Mouse (Mus musculus) embryo, embryonic 11.5 days (tissue): ENCODE measurements at regions not wholly inside any gene's neighbourhood (a gene's known extent, or its start where the extent isn't known, plus 50 kb on each side); places are given as distances from the start of the nearest gene placed in this dataset.

Source experiments
- DNase-seq: peaks from one replicate; pipeline ENCODE4 v3.0.0-alpha.2; 2012; ENCODE audit warnings: low read depth, low spot score

- no peak for DNase-seq
These were observed 70.2 kb upstream of the Il15 start for GRCm38 (mm10) chr8:82473266-82473665.

DNA sequence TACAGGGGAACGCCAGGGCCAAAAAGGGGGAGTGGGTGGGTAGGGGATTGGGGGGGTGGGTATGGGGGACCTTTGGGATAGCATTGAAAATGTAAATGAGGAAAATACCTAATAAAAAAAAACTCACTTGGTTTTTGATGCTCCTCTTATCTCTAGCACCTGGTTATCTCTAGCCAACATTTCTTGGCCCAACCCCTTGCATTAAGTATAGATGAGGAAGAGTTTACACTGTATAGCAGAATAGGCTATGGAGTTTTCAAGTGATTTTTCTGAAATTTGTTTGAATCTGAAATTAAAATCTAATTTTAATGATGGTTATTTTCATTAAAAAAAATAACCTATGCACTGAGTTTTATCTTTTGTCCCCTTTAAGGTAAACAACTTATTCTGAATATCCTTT is 68.8 kb upstream of the Il15 start:
- DNase-seq: no peak

- no peak for DNase-seq
These were observed 66.8 kb upstream of the Il15 start for GRCm38 (mm10) chr8:82469824-82470223.

DNA sequence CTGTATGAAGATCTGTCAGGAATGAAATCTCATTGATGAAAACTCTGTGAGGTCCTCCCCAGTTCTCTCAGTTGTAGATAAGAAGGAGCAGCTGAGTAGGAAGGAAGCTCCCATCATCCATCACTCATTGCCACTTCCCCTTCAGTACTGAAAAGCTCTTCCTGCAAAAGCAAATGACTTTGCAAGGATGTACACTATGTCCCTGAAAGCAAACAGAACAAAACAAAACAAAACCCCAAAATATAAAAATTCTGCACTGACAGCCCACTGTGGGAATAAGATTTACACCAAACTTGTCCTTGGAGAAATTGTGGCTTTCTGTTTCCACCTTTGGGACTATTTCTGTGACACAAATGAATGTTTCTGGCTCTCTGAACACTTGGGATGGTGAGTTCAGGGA is 59.8 kb upstream of the Il15 start:
- DNase-seq: no peak

DNA sequence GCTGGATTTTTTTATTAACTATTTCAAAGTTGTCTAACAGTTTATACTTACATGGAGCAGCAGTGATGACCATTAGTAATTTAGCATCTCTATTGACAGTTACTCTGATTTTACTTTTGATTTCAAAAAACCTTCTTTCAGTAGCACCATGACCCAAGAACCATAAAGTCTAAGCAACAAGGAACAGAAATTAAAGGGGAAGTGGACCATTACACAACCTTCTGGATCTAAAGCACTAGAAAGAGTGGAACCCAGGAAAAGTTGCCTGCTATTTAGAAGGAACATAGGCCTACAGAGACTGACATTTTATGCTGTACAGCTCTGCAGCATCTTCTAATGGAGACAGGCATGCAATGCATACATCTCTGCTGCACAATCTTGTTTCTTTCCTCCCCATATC is 56.0 kb upstream of the Il15 start:
- DNase-seq: no peak

- no peak for DNase-seq
These were observed 51.0 kb upstream of the Il15 start for GRCm38 (mm10) chr8:82454056-82454455.
